Mouse (Mus musculus) adrenal gland, postnatal 10 days (tissue): ENCODE results near the gene Slc25a26. TPM values are rescaled to one million over a fixed set of nuclear protein-coding genes. Genes with fewer than 3 reads are reported as not detected.
"Not testable (repeated sequence)": the region's sequence is repeated elsewhere in the genome, so short reads cannot be mapped to it uniquely, and the experiment has no call there.

ENCODE experiments used
- DNase-seq: peaks from one replicate; pipeline ENCODE4 v3.0.0; 2021; ENCODE audit warnings: mixed read lengths
- total RNA-seq, 2 experiments: library from RNA; stranded (reverse); gene quantifications; 2 replicates each; pipeline ENCODE4 v1.2.3; 2021

Slc25a26 gene
- total RNA-seq, 2 experiments from 2014 or later = 14.4 to 16.1 TPM

DNA sequence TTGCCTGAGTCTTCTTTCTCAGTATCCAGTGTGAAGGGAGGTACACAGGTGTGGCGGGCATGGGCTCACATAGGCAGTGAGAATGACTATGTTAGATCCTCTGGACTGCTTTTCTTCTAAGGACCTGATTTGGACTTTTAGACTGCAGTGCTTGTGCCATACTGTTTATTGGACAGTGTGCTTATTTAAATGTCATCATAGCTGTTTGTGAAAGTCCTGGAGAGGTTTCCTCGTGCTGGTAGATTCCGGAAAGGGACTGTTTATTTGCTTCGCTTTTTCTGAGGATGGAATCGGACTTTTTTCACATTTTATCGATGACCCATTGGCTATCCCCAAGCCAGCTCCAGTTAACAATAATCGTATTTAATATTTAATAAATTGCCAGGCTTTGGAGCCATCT is 50.7 kb downstream of the Slc25a26 start:
- no peak for DNase-seq

DNA sequence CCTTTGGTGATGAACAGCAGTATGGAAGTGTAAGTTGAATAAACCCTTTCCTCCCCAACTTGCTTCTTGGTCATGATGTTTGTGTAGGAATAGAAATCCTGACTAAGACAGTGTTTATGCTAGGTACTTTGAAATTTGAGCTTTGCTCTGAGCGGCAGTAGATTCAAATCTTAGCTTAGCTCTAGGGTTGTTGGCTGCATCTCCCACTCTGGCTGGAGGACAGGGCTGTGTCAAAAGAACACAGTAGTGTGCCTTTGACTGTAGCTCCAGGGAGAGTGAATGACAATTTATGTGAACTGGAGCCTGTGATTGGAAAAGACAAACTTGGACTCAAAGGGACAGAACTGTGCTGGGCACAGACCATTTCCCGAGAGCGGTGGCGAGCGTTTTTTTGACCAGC is 53.0 kb downstream of the Slc25a26 start:
- DNase-seq = no peak

DNA sequence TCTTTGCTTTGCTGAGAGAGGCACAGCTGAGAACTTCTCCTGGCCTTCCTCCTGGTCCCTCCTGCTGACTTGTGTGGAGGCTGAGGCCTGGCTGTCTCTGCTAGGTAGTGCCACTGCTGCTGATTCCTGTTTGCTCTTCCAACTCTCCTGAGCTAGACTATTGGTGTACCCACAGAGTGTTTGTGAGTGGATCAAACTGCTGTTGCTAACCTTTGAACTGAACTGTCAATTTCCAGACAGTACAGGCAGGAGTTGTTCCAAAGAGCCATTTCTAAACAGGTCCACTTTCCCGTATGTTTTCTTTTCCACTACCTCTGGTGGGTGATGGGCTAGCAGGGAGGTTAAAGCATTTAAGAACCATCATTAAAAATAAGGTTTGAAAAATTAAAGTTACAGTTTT is 58.5 kb downstream of the Slc25a26 start:
- DNase-seq = not testable (repeated sequence)

DNA sequence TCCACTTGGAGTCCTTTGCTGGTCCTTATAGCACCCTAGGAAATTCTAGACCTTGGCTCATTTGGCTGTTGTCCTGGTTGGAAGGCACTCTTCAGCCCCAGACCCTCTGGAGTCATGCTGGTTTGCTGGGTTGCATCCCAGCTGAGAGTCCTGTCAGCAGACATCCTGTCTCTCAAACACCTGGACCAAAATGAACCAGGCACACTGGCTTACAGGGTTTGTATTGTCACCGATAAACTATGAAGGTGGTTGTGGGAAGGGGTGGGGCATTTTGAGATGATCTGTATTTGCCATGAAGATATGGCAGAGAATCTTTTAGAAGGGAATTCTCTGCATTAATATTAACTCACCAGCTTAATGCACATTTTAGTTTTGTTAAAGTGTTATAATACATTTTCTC is 60.8 kb downstream of the Slc25a26 start:
- no peak for DNase-seq

DNA sequence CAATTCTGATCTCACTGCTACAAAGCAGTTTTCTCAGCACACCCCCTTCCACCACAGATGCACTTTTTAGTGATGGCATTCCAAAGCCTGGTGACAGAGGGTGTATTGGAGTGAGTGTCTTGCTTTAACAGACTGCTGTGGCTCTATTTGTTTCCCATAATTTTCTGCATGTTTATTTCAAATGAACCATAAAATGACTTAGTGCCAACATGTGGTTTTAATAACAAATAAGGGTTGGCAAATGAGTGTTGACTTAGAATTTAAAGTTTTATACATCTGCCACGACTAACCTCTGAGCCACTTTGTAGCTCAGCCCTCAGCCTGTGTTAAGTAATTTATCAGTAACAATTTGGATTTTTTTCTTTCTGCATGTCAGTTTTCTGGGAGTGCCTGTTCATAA is 61.2 kb downstream of the Slc25a26 start:
- no peak for DNase-seq

DNA sequence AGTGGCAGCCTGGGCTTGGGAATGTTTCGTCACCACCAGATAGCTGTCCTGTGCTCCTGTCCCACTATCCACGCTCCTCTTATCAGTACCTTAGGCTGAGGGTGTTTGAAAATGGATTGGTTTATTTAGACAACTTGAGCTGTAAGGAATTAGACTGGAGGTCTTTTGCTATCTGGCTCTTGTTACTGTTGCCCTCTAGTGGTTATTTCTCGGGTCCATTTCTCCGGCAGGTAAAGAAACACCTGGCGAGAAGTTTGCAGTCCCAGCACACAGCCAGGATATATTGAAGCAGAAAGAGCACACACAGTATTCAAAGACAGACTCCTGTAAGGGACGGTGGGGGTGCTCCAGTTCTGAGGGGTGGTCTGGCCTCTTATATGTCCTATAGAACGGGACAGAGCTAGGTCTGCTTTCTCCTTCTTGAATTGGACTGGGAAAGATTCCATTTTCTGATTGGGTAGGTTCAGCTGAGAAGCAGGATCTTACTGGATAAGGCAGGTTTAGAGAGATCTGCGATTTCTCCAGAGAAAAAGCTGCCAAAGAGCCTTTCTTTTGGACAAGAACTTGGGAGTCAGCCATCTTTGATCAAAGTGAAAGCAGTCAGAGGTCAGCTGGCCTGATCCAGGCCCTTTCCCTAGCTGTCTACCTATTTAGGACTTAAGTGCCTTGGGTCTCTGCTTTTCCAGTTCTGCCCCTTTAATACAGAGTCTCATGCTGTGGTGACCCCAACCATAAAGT is 63.2 kb downstream of the Slc25a26 start:
- peak; percentile 33 for DNase-seq

DNA sequence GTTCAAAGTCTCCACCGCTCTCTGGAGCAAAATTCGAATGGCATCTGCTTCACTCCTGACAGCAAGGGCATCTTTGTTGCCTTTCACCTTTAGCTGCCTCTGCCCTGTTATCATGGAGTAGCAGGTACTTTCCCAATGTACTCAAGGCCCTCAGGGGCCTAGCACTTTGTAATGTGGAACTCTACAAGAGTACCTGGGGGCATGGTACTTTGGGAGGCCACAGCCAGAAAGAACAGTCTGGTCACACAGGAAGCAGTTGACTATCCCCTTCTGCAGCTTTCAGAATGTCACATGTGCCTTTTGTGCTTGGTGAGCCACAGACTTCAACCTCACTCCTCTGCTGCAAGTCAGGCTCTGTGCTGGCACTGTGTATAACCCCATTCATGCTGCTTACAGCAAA is 65.6 kb downstream of the Slc25a26 start:
- no peak for DNase-seq

DNA sequence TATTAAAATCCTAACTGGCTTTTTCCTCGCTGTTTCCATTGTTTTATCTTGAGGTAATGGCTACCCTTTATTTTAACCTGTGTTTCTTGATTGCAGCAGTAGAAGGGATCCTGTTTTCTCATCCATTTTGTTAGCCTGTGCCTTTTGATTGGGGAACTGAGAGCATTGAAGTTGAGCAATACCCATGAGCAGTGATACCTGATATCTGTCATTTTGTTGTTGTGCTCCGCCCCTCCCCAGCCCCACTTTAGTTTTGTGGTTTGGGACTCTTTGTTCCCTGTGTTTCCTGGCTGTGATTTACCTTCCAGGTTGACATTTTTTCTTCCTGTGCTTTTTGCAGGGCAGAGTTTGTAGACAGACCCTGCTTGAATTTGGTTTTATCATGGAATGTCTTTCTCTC is 67.9 kb downstream of the Slc25a26 start:
- no peak for DNase-seq

DNA sequence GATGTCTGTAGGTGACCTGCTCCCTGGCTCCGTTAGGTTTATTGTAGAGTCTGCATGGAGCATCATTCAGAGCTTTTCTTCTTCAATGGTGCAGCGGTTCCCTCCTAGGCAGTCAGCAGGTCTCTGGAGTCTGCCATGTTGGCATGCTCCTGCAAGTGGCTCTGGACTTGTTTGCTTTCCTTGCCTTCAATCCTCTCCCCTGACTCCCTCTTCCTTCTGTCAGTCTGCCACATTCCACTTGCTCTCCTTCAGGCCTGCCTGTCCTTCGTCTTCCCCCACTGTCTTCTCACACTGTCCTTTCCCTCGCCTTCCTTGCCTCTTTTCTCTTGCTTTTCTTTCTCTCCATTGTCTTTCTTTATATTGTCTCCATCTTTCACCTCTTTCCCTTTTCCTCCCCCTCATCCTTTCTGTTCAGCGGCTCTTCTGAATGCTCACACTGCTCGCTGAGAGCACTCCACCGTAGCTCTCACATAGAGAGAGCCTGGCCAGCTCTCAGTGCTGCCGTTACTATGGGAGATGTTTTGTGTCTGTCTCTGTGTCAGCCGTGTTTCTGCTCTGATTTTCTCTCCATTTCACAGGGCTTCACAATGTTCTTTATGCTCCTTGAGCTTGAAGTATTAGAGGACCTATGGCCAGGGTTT is 75.5 kb downstream of the Slc25a26 start:
- no peak for DNase-seq

DNA sequence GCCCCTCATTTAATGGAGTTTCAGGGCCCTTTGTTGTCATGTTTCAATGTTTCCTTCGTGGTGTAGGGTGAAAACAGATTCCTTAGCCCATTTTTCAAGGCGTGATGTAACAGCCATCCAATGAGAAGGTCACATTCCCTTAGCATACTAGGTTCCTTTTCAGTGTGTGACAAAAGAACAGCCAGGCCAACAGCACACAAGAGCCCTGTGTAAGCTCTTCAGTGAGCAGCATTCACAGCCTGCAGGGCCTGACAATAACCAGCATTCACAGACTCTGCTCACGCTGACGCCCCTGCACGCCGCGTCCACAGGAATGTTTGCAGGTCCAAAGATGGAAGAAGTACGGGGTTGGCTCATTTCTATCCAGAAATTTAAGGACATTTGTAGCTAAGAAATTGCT is 77.9 kb downstream of the Slc25a26 start:
- no peak for DNase-seq

DNA sequence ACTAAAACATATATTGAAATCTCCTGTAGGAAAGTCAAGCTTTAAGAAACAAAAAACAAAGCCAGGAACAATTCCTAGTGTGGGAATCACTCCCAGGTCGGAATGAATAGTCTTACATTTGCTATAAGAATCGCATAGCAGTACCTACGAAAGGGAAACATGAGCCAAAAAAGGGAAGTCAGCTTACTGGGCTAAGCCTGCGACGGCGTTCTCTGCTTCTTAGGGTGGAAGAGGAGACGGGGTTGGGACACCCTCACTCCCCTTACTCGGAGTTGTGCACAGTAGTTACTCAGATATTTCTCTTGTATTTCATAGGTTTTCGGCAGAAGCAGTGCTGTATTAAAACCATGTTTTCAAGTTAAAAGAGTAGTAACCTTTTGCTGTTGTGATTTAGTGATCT is 81.9 kb downstream of the Slc25a26 start:
- no peak for DNase-seq

DNA sequence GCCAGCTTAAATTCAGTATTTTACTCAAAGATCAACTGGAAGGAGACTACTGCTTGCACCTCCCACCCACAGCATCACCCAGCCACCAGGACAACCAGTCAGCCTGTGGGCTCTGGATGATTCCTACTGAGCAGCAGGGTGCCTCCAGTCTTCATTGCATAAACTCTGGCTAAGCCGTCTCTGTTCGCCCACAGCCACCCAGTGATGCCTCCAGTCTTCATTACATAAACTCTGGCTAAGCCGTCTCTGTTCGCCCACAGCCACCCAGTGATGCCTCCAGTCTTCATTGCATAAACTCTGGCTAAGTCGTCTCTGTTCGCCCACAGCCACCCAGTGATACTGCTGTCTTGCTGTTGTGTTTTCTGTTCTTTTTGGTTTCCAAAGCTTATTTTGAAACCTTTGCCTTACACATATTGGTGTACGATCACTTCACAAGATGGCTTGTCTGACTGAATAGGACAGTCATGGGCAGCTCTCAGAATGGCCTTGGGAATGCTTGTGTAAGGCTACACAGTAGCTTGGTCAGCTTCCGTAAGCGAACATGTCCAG is 84.1 kb downstream of the Slc25a26 start:
- no peak for DNase-seq

DNA sequence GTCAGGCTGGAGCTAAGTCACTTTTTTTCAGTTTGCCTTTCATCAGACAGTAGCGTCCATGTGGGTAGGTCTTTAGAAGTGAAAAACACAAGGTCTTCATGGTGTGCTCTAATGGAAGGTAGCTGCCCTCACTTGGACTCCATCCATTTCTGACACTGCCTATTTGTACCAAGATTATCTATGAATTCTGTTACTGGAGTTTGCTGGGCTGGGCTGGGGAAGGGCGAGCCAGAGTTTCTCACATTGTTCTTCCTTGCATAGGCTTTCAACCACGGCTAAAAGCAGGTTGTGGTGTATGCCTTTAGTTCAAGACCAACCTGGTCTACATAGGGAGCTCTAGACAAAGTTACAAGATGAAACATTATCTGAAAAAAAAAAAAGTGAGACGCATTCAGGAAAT is 84.8 kb downstream of the Slc25a26 start:
- no peak for DNase-seq

DNA sequence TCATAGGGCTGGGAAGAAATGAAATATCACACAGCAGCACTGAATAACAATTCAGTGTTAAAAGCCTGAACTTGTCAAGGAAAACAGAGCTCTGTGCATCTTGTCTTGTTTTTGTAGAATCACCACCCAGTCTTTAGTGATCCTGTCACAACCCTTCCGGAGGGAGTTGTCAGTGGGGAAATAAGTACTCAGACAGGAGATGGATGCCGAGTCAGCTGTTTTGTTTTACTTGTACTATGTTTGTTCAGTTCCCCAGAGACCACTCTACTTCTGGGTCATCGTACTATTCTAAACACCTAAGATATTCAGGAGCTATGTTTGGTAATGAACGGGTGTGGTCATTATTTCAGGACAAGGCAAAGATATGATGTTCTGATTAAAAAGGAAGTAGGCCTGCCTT is 88.2 kb downstream of the Slc25a26 start:
- no peak for DNase-seq

DNA sequence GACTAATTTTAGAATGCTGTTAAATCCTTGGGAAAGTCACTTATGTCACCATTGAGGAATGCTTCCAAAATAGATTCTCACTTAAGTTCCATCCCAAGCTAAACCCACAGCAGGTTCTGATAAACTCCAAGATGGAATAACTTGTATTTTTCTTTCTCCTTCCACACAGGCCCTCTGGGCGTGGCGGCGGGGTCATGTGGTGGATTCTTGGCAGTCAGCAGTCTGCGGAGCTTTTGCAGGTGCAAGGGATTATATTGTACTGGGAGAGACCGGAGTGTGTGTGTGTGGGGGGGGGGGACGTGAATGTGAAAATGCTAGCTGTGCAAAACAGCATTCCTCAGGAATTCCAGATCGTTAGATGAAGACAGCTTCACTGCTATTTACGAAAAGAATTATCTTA is 92.1 kb downstream of the Slc25a26 start:
- peak; percentile 39 for DNase-seq

DNA sequence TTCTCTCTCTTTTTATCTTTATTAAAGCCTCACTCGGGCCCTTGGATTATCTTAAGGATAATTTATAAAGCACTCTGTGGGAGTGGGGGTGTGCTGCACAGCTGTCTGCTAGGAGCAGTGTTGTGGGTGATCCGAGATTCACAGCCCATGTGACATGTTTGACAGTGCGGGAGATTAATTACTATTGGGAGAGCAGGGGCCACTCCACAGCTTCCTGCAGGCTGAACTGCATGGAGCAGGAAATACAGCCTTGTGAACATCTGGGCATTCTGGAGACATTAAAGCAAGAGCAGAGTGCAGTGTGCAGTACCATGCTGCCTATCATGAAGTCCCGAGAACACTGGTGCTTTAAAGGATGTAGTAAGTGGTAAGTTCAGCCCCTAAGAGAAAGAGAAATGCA is 92.6 kb downstream of the Slc25a26 start:
- no peak for DNase-seq

DNA sequence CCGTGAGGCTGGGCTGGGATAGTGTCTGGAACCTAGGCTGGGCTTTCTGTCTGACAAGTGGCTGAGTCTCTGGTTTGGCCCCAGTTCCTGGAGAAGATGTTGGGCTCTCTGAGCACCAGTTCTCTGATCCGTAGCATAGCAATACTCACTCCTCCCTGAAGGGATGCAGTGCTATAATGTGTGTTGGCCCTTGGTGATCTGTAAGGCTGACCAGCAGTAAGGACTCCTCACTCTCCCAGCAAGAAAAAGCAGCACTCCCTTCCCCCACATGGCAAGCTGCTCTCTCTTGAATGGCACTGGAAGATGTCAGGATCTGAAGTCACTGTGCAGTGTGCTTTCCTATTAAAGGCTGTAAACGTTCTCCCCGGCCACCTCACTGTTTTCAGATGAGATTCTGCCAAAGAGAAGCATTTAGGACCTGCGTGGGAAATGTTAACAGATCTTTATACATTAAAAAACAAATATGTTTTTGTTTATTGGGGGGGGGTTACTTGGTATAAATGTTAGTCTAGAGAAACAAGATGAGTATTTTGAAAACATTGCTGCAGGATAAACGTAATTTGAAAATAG is 94.0 kb downstream of the Slc25a26 start:
- DNase-seq = no peak

DNA sequence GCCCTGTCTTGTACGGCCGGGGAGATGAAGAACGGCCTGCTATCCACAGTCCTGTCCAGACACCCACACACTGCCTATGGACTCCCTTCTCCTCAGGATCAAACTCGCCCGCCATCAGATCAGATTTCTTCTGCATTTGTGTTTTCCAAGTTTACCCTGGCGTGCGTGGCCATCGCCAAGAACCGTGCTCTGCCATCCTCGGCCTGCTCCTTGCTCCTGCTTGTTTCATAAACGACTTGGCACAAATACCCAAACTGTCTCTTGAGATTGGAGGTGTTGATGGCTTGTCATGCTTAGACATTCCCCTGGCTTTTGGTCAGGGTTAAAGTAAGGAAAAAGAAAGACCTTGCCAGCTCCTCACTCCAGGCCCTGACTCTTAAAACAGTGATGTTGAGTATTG is 94.6 kb downstream of the Slc25a26 start:
- peak; percentile 44 for DNase-seq

DNA sequence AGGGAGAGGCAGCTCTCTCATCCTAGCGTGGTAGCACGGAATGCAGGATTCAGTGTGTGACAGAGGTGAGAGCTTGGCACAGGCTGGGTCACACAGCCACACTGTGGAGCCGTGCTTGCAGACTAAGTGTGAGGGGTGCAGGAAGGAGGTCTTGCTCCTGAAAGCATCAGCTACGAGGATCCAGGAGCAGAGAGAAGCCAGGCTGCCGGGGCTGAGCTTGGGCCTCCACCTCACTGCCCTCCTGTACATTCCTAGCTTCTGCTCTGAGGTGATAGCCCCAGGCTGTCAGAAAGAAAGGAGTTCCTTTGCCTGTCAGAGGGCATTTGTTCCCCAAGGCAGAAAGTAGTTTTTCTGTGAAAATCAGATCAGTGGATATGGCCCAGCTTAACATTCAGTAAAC is 95.1 kb downstream of the Slc25a26 start:
- no peak for DNase-seq

DNA sequence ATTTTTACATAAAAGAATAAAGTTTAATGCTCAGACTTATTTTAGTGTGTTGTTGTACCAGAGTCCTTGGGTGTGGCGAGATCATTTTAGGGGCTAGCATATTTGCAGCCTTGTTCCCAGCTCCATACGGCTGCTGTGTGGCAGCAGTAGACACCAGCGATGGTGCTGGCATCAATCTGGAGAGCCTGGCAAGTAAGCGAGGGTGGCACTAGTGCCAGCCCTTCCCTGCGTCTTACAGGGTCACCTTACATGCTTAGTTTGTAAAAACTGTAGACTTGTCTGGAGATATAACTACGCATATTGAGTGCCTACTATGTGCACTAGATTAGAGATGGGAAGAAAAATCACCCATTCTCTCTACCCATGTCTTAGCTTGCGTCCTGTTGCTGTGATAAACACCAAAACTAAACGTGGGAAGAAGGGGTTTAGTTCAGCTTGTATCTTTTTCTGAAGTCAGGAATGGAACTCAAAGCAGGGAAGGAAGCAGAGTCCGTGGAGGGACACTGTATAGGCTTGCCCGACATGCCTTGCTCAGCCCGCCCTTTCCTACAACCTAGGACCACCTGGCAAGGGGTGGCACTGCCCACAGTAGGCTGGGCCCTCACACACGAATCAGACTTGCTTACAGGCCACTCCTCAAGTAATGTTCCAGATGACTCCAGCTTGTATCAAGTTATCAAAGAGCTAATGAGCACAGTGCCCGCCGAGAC is 96.1 kb downstream of the Slc25a26 start:
- peak; percentile 57 for DNase-seq

DNA sequence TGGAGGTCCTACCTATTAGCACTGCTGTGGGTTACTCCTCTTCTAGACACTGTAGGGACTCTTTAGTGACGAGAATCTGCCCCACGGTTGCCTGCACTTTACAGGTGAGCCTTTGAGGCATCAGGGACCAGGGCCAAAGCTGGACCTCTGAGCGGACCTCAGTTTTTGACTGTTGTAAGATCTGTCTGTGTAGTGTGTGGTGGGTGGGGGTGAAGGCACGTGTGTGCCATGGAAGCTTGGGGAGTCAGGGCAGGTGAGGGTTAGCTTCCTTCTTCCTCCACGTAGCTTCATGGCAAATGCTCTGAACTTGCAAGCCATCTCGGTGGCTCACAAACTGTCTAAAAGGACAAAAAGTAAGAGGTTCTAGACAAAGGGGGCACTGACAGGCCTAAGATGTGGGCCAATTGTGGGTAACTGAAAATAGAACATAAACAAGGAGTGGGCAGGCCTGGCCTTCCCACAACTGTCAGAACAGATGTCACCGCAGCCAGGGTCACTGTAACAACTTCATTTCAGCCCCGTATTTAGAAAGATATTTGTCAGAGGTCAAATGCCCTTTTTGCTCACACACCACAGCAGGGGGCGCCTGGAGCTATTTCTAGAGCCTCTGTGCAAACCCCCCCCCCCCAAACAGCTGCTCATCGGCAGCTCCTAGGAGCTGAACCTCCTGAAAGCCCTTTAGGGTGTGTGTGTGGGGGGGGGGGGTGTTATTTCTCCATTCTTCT is 96.8 kb downstream of the Slc25a26 start:
- peak; percentile 49 for DNase-seq

DNA sequence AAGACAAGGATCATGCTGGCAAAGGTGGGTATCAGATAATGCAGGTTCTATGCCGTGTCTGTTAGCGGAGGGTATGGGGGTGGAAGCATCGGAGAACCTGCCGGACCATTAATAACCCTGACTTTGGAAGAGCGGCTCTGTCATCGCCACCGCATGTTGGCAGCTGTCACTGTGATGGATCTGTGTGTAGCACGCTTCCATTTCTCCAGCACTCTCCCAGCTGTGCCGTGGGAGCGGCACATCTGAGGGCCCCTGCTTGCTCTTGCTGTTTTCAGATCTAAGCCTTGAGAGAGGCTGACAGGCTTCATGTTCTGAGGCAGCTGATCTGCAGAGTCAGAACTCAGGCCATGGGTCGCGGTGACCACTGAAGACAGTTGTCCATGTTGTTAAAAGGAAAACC is 98.3 kb downstream of the Slc25a26 start:
- DNase-seq = no peak
